Mouse (Mus musculus) kidney, embryonic 14.5 days (tissue): ENCODE data around the gene Rspry1. TPM values are rescaled to one million over a fixed set of nuclear protein-coding genes. Genes with fewer than 3 reads are reported as not detected.

Experiments used
- ATAC-seq: fragments of 200-750 bp; cut with Nextera tagmentation; 2 replicates; pipeline ENCODE4 v1.8.0; 2017; ENCODE audit warnings: moderate number of reproducible peaks, mild to moderate bottlenecking, moderate TSS enrichment, moderate library complexity; ENCODE audit not compliant: low FRiP score, low TSS enrichment
- H3K27ac ChIP-seq: fragments of 300-500 bp; sonication (generic); 2 replicates; pipeline ENCODE4 v1.5.1; 2014; ENCODE audit warnings: low read depth, mild to moderate bottlenecking, low read length, moderate library complexity, mixed read lengths
- H3K27me3 ChIP-seq: fragments of 300-500 bp; sonication (generic); 2 replicates; pipeline ENCODE4 v1.6.1; 2014; ENCODE audit warnings: mild to moderate bottlenecking, low read length; ENCODE audit not compliant: control insufficient read depth, insufficient read depth
- H3K36me3 ChIP-seq: fragments of 300-500 bp; sonication (generic); 2 replicates; pipeline ENCODE4 v1.6.1; 2014; ENCODE audit warnings: low read length, mixed read lengths; ENCODE audit not compliant: control insufficient read depth, insufficient read depth
- H3K4me1 ChIP-seq: fragments of 300-500 bp; sonication (generic); 2 replicates; pipeline ENCODE4 v1.6.1; 2014; ENCODE audit warnings: low read length, mixed read lengths; ENCODE audit not compliant: control insufficient read depth, insufficient read depth
- H3K4me2 ChIP-seq: fragments of 300-500 bp; sonication (generic); replicated peaks from 2 replicates; pipeline ENCODE4 v1.6.1; 2014; ENCODE audit warnings: low read depth, mild to moderate bottlenecking, low read length
- H3K4me3 ChIP-seq: fragments of 300-500 bp; sonication (generic); 2 replicates; pipeline ENCODE4 v1.5.1; 2014; ENCODE audit warnings: mild to moderate bottlenecking, low read length
- H3K9ac ChIP-seq: fragments of 300-500 bp; sonication (generic); 2 replicates; pipeline ENCODE4 v1.6.1; 2014; ENCODE audit warnings: low read depth, mild to moderate bottlenecking, low read length, moderate library complexity
- H3K9me3 ChIP-seq: fragments of 300-500 bp; sonication (generic); 2 replicates; pipeline ENCODE4 v1.6.1; 2016; ENCODE audit warnings: low read length; ENCODE audit not compliant: control insufficient read depth
- WGBS: fragments of 180-500 bp; shearing (Covaris S2); extraction: QIAGEN DNeasy Blood & Tissue Kit; methylation state at CpG from one replicate; pipeline ENCODE4 v1.1.7; 2014; 5-methylcytosine and 5-hydroxymethylcytosine counted together
- polyA plus RNA-seq: library from polyadenylated mRNA; unstranded; fragments of >200 nt; fragmentation: Nextera tagmentation; extraction: Ambion mirVana; gene quantifications from 2 replicates; pipeline ENCODE4 v1.2.1, GENCODE M21; 2014

Rspry1 gene
- polyA plus RNA-seq, 1 experiment from 2014 or later = 37.3 TPM

DNA sequence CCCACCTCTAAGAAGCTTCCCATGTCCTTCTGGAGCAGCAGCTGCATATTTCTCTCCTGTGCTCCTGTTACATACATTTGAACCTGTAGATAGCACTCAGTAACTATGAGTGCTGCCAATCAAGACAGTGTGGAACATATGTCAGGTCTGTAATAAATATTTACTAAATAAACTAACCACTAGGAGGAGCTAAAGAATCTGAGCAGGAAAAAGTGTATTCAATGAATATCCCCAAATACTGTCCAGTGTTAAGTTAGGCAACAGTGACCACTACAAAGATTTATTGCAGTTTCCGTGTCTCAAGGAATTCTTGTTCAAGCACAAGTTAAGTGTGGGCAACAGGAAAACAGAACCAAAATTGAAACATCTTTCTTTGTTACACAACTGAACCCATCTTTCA lies 7.5 kb upstream of the Rspry1 start:
- no peak for ATAC-seq
- no peak overlapping the region for H3K4me2 ChIP-seq
- H3K9me3 ChIP-seq = no peaks in the 10 kb centered on the region
- 24% methylated on average over 1 of the region's 1 CpGs for WGBS
- no peaks in the 10 kb centered on the region for H3K27me3 ChIP-seq
- no peaks in the 10 kb centered on the region; the same call in 1 of the 2 replicates for H3K36me3 ChIP-seq
- no peak overlapping the region for H3K27ac ChIP-seq
- H3K9ac ChIP-seq = no peak overlapping the region
- H3K4me1 ChIP-seq = no peaks in the 10 kb centered on the region
- no peak overlapping the region for H3K4me3 ChIP-seq

DNA sequence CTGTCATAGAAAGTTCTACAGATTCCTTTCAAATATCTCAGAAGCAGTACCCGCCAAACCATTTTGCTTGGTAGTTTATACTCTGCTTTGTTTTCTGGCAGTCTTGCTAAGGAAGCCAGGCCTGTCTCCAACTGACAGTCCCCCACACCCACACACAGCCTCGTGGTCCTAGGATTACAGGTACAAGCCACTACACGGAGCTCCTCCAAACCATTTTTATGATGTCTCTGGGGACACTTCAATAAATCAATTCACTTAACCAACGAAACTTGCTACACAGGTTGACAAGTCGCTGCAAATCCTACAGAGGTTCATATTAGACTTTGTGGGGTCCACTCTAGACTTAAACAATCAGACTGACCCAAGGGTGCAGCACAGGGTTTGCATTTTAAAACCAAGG lies 1.3 kb upstream of the Rspry1 start:
- no peak overlapping the region for H3K27ac ChIP-seq
- H3K4me3 ChIP-seq = peak overlapping the region; percentile 97
- peaks cover 19% of the 10 kb centered on the region for H3K4me1 ChIP-seq
- H3K9ac ChIP-seq = peak overlapping the region; percentile 84
- H3K27me3 ChIP-seq = no peaks in the 10 kb centered on the region
- H3K9me3 ChIP-seq = no peaks in the 10 kb centered on the region
- no peaks in the 10 kb centered on the region for H3K36me3 ChIP-seq
- ATAC-seq = no peak
- H3K4me2 ChIP-seq = peak overlapping the region; percentile 66
- WGBS = 12% methylated on average over 5 of the region's 5 CpGs

DNA sequence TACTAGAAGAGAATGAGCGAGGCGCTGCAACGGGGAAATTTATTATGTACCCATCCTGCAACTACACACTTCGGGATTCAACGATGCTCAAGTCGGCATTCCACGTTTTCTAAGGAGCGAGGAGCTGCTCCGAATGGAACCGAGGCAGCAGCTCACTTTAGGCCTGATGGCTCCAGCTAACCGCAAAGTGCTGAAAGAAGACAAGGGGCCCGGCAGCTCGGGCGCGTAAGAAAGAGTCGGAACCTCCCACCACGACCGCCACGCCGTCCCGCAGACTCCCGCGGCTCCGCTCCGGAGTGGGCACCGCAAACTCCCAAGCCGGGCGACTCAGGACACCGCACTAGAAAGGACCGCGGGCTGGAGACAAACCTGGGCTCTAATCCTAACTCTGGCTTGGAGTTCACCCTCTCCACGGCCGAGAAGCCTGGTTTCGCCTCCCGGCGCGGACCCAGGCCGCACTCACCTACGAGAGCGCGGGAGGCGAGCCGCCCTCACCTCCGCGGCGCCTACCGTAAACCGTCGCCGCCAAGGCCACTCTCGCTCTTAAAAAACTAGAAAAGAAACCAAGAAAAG lies 617 bp upstream of the Rspry1 start:
- H3K9ac ChIP-seq = peak overlapping the region; percentile 84
- H3K36me3 ChIP-seq = no peaks in the 10 kb centered on the region
- peak overlapping the region; percentile 88 for H3K27ac ChIP-seq
- peak overlapping the region; percentile 97 for H3K4me3 ChIP-seq
- H3K27me3 ChIP-seq = no peaks in the 10 kb centered on the region
- H3K4me2 ChIP-seq = peak overlapping the region; percentile 66
- ATAC-seq = peak; percentile 30
- H3K4me1 ChIP-seq = peaks cover 19% of the 10 kb centered on the region
- no peaks in the 10 kb centered on the region for H3K9me3 ChIP-seq
- WGBS = under 1% methylated on average over 51 of the region's 51 CpGs

DNA sequence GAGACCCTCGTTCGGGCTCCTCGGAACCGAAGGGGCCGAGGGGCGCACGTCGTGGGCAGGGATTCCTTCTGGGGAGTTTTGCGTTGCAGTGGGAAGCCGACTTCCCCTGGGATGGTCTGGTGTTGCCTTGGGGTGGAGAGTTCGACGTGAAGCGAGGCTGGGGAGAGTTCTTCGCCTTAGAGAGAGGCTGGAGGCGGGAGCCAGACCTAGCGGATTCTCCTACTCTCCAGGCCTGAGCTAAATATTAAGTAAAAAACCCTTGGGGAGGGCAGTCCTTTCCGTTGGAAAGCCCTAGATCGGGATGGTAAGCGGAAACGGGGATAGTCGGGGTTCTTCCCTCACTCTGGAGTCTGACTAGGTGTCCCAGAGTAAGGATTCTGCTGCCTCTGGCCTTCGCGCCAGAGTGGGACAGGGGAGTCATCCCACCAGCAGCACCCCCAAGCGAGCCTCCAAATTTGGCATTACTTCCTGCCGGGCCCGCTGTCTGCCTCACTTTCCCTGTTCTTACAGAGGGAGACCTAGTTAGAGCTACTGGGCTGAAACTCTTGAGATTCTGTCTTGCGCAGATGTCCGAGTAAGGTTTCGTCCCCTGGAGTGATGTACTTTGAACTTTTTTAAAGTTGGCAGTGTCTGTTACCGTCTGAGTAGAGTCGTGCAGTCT lies 864 bp downstream of the Rspry1 start:
- peak overlapping the region; percentile 80 for H3K27ac ChIP-seq
- ATAC-seq = peak; percentile 9; the same call in 1 of the 2 replicates

DNA sequence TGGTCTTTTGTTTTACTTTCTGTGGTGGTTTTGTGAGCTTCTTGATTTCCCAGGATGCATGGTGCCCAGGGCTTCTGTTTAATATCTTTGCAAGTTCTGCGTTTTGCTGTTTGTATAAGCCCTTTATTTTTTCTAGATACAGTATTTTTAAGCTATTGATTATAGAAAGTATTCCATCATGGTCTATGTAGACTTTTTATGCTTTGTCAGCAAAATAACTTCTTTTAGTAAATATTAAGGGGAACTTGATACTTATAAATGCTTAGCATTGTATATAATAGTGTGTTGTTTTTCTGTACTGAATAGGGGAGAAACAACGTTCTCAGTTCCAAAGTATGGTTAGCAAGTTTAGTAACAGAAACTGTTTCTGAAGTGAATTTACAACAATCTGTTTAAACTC lies 2.3 kb downstream of the Rspry1 start:
- no peak overlapping the region for H3K27ac ChIP-seq
- no peak overlapping the region; the same call in 1 of the 2 replicates for H3K4me3 ChIP-seq
- 84% methylated on average over 2 of the region's 2 CpGs for WGBS
- H3K4me2 ChIP-seq = no peak overlapping the region
- H3K9me3 ChIP-seq = no peaks in the 10 kb centered on the region
- H3K27me3 ChIP-seq = no peaks in the 10 kb centered on the region
- peaks cover 19% of the 10 kb centered on the region for H3K4me1 ChIP-seq
- 0 out of 2 replicates have a peak, but pooled peaks cover 4% of the 10 kb centered on the region for H3K36me3 ChIP-seq
- ATAC-seq = no peak
- no peak overlapping the region for H3K9ac ChIP-seq

More for the DNA sequence above, 864 bp downstream of the Rspry1 start:
- Histone ChIP-seq H3K27me3 (no peaks in the 10 kb centered on the region), H3K9me3 (no peaks in the 10 kb centered on the region), H3K36me3 (no peaks in the 10 kb centered on the region), H3K4me3 (peak overlapping the region; percentile 97), H3K4me2 (peak overlapping the region; percentile 89), H3K9ac (peak overlapping the region; percentile 95), H3K4me1 (peaks cover 19% of the 10 kb centered on the region)
- 1% methylated on average over 31 of the region's 31 CpGs for WGBS

DNA sequence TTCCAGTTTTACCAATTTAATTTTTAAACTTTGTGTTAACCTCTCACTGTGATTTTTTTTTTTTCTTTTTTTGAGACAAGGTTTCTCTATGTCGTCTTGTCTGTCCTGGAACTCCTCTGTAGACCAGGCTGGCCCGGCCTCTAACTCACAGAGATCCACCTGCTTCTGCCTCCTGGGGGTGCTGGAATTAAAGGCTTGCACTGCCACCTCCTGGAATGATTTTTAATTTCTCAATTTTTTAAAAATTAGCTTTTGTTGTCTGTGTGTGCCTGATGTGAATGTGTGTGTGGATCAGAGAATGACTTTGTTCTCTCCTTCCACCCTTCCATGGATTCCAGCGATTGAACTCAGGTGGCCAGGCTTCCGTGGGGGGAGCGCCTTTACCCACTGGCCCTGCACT lies 5.3 kb downstream of the Rspry1 start:
- H3K27me3 ChIP-seq = no peaks in the 10 kb centered on the region
- peaks cover 11% of the 10 kb centered on the region for H3K4me1 ChIP-seq
- no peak overlapping the region for H3K4me3 ChIP-seq
- ATAC-seq = no peak
- no peak overlapping the region for H3K27ac ChIP-seq
- H3K9ac ChIP-seq = no peak overlapping the region
- no peaks in the 10 kb centered on the region for H3K9me3 ChIP-seq
- H3K36me3 ChIP-seq = 0 out of 2 replicates have a peak, but pooled peaks cover 4% of the 10 kb centered on the region
- H3K4me2 ChIP-seq = no peak overlapping the region
- 91% methylated on average over 5 of the region's 5 CpGs for WGBS

DNA sequence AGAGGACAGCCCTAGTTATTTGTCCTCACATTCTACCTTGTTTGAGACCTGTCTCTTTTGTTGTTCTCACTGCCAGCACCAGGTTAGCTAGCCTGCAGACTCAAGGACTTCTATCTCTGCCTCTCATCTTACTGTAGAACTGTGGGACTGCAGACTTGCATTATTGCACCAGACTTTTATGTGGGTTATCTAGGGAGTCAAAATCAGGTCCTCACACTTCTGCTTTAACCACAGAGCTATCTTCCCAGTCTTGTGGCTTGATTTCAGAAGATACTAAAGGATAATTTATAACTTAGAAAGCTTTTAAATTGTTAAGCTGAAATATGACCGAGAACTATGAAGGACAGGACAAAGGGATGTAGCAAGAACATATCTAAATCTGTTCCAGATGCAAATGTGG lies 23.1 kb downstream of the Rspry1 start:
- Histone ChIP-seq H3K4me2 (no peak overlapping the region), H3K36me3 (peaks cover 21% of the 10 kb centered on the region; the same call in 1 of the 2 replicates), H3K27ac (no peak overlapping the region), H3K4me3 (no peak overlapping the region), H3K9me3 (no peaks in the 10 kb centered on the region), H3K9ac (no peak overlapping the region), H3K4me1 (no peaks in the 10 kb centered on the region), H3K27me3 (no peaks in the 10 kb centered on the region)
- ATAC-seq = no peak
- 94% methylated on average over 1 of the region's 1 CpGs for WGBS

DNA sequence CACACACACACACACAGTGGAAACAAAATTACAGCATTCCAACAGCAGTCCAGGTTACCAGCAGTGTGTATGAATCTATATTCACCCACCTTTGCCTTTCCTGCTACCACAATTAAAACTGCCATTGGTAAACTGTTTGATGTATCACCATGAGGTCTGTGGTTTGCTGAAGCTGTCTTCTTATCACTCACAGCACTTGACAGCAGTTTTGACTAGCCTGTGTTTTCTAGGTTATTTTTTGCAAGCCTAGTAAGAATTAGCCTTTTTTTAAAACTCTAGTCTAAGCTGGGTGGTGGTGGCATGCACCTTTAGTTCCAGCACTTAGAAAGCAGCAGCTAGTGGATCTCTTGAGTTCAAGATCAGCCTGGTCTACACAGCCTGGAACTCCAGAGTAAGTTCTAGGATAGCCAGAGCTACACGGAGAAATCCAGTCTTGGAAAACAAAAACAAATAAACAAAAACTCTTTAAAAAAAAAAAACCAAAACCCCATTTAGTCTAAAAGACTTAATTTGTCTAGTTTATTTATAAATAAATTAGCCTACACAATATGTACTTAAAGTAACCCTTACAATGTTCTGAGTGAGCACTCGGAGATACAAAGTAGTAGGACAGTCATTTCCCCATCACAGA lies 31.9 kb downstream of the Rspry1 start:
- H3K36me3 ChIP-seq = peaks cover 71% of the 10 kb centered on the region
- no peak overlapping the region for H3K9ac ChIP-seq
- no peak overlapping the region for H3K27ac ChIP-seq
- no peak overlapping the region for H3K4me2 ChIP-seq
- no peak overlapping the region for H3K4me3 ChIP-seq
- no peaks in the 10 kb centered on the region for H3K4me1 ChIP-seq
- no peaks in the 10 kb centered on the region for H3K9me3 ChIP-seq
- no peak for ATAC-seq
- WGBS = 92% methylated on average over 2 of the region's 2 CpGs
- no peaks in the 10 kb centered on the region for H3K27me3 ChIP-seq

DNA sequence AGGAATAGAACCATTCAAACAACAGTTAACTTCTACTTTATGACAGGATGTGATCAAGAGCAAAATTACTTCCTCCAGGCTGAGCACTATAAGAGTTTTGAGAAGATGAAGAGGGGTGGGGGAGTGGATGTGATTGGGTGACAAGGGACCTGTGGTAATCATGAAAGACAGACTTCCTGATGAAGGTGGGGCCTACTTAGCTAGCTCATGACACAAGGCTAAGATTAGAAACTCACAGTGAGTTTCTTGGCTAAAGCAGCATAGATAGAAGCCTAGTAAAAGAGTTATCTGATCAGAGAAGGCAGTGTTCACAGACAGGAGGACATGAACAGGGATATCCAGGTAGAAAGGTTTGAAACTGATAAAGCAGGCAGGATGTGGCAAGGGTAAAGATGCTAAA lies 32.5 kb downstream of the Rspry1 start:
- Histone ChIP-seq H3K27ac (no peak overlapping the region), H3K27me3 (no peaks in the 10 kb centered on the region), H3K36me3 (peaks cover 75% of the 10 kb centered on the region), H3K4me3 (no peak overlapping the region), H3K4me1 (no peaks in the 10 kb centered on the region), H3K4me2 (no peak overlapping the region), H3K9me3 (no peaks in the 10 kb centered on the region), H3K9ac (no peak overlapping the region)
- no peak for ATAC-seq
